Mouse (Mus musculus) C2C12 (cell line): ENCODE measurements around the gene Nsg2.

Source experiments
- CTCF ChIP-seq: IDR thresholded peaks from one replicate; pipeline ENCODE4 v1.5.1; 2011; ENCODE audit not compliant: control insufficient read depth, insufficient read depth, insufficient read length
- MAX ChIP-seq: IDR thresholded peaks from one replicate; pipeline ENCODE4 v1.6.1; 2011; ENCODE audit warnings: mild to moderate bottlenecking, control low read depth
- MYOD1 ChIP-seq: IDR thresholded peaks from one replicate; pipeline ENCODE4 v1.6.1; 2011; ENCODE audit warnings: low read depth; ENCODE audit not compliant: control insufficient read depth, insufficient read length
- MYOG ChIP-seq: IDR thresholded peaks from one replicate; pipeline ENCODE4 v1.6.1; 2011; ENCODE audit not compliant: control insufficient read depth, insufficient read length; ENCODE audit errors: extremely low read depth
- USF1 ChIP-seq: IDR thresholded peaks from one replicate; pipeline ENCODE4 v1.6.1; 2011; ENCODE audit warnings: low read depth, mild to moderate bottlenecking, control low read depth, moderate library complexity

DNA sequence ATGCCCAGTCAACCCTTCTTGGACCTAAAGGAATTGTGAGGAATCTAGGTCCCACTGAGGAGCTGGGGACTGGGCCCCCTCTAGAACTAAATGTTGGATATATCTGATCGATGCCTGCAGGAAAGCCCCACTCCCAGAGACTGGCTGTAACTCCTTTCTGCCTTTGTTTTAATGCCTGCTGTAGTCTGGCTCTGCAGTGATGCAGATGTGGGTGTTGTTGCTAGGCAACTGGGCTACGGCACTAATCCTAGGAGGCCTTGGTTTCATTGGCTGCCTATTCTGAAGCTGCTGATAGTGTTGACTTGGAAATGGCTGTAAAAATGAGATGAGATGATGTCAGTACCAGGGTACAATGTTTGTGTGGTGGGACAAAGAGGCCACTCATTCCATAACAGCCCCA lies 87.1 kb downstream of the Nsg2 start:
- TF ChIP-seq CTCF (no peak), USF1 (no peak), MAX (no peak), MYOD1 (no peak), MYOG (no peak)
